8 mouse cellular contexts compared by ENCODE assay signal in genomic region chr16:20509349-20509748, GRCm38 (mm10). TPM values are rescaled to one million over a fixed set of nuclear protein-coding genes. Genes with fewer than 3 reads are reported as not detected.
DNase-seq lines count a peak whose midpoint lies in the region; TF ChIP-seq lines count a peak whose summit lies in the region.

No protein-coding gene starts in this region.

- TF ChIP-seq POLR2A in kidney, adult 2 months (IDR thresholded peaks at IDR 0.05; ENCODE audit: low read depth, low read length), result no peak

- H3K4me3 ChIP-seq in gastrocnemius, adult 2 months, result no peak overlapping the region
- no peak overlapping the region for H3K4me3 ChIP-seq in kidney, adult 2 months (ENCODE audit: insufficient read depth, low read depth, low read length)

- no peaks in the 10 kb centered on the region for H3K4me1 ChIP-seq in kidney, adult 2 months (ENCODE audit: control insufficient read depth, insufficient read depth, low read length)

- intact Hi-C loops in gastrocnemius, adult 2 months (cut with DNase I), result no loop called here

- DNase-seq in gastrocnemius, adult 2 months, result peak; percentile 51
- DNase-seq in gastrocnemius, postnatal 25 days, result no peak
- peak; percentile 62 for DNase-seq in NIH3T3 (ENCODE audit: low read depth)
- DNase-seq in embryo, embryonic 10.5 days (ENCODE audit: low spot score), result peak; percentile 64
- peak; percentile 75 for DNase-seq in kidney, adult 2 months
- peak; percentile 34 for DNase-seq in lung, postnatal 25 days (ENCODE audit: low spot score)
- peak; percentile 29 for DNase-seq in testis, postnatal 14 days (ENCODE audit: low spot score)
- DNase-seq in left cerebral cortex, adult 18-20 months (ENCODE audit: low spot score in 2 of 2), result no peak

- no peak overlapping the region for H3K27ac ChIP-seq in gastrocnemius, adult 2 months
- no peak overlapping the region for H3K27ac ChIP-seq in kidney, adult 2 months (ENCODE audit: insufficient read depth, low read depth, low read length)

- 55% methylated on average over 3 of the region's 3 CpGs for WGBS in kidney, adult 2 months

- TF ChIP-seq CTCF in gastrocnemius, adult 2 months (IDR thresholded peaks at IDR 0.05), result peak; percentile 52
- peak; percentile 78 for TF ChIP-seq CTCF in kidney, adult 2 months (conservative IDR thresholded peaks at IDR 0.05; ENCODE audit: insufficient read depth, insufficient read length, low read depth, low read length)

- peaks cover 1% of the 10 kb centered on the region; the same call in 1 of the 2 replicates for H3K36me3 ChIP-seq in kidney, adult 2 months (ENCODE audit: control insufficient read depth, insufficient read depth, low read length)

- no peaks in the 10 kb centered on the region for H3K27me3 ChIP-seq in kidney, adult 2 months (replicated peaks; ENCODE audit: control insufficient read depth, insufficient read depth, low read length)

RNA-seq across cellular contexts. Expression of gene Dvl3, which starts 7.4 kb away (rescaled TPM):
- 10 to 100 TPM; 30.7 to 31.3 TPM for total RNA-seq in gastrocnemius, adult 2 months (2021)
- total RNA-seq in gastrocnemius, postnatal 25 days (2021), result 10 to 100 TPM; 26.4 to 29.1 TPM
- 33.5 and 37.4 TPM in 2 replicates for polyA plus RNA-seq in kidney, adult 2 months (2012; rRNA removed)
- total RNA-seq in left cerebral cortex, adult 18-20 months (2021), result 10 to 100 TPM; 57.0 to 57.5 TPM

RNA-seq across cellular contexts. Expression of gene Eif2b5, which starts 10.7 kb away (rescaled TPM):
- 10 to 100 TPM; 55.7 to 62.8 TPM for total RNA-seq in gastrocnemius, adult 2 months (2021)
- total RNA-seq in gastrocnemius, postnatal 25 days (2021), result 10 to 100 TPM; 50.0 to 50.1 TPM
- polyA plus RNA-seq in kidney, adult 2 months (2012; rRNA removed), result 30.4 and 33.9 TPM in 2 replicates
- total RNA-seq in left cerebral cortex, adult 18-20 months (2021), result 10 to 100 TPM; 55.8 to 65.4 TPM

RNA-seq across cellular contexts. Expression of gene Ap2m1, which starts 25.9 kb away (rescaled TPM):
- total RNA-seq in gastrocnemius, adult 2 months (2021), result 100 to 1,000 TPM; 137 to 157 TPM
- total RNA-seq in gastrocnemius, postnatal 25 days (2021), result 100 to 1,000 TPM; 137 to 146 TPM
- polyA plus RNA-seq in kidney, adult 2 months (2012; rRNA removed), result 639 and 682 TPM in 2 replicates
- 100 to 1,000 TPM; 826 to 873 TPM for total RNA-seq in left cerebral cortex, adult 18-20 months (2021)

RNA-seq across cellular contexts. Expression of gene Abcf3, which starts 39.0 kb away (rescaled TPM):
- 10 to 100 TPM; 59.8 to 70.7 TPM for total RNA-seq in gastrocnemius, adult 2 months (2021)
- total RNA-seq in gastrocnemius, postnatal 25 days (2021), result 10 to 100 TPM; 58.0 to 61.4 TPM
- polyA plus RNA-seq in kidney, adult 2 months (2012; rRNA removed), result 39.0 and 45.1 TPM in 2 replicates
- total RNA-seq in left cerebral cortex, adult 18-20 months (2021), result 100 to 1,000 TPM; 100 to 120 TPM

Comparison
In these comparisons a context has a peak if more than half of its experiments do, and no peak if none do; other contexts are left out.
1. DNase-seq: peak in gastrocnemius, adult 2 months (single experiment), NIH3T3 (single experiment), embryo, embryonic 10.5 days (single experiment), kidney, adult 2 months (single experiment), lung, postnatal 25 days (single experiment) and testis, postnatal 14 days (single experiment); none in gastrocnemius, postnatal 25 days (single experiment) and left cerebral cortex, adult 18-20 months (0 of 2).
2. RNA of gene Ap2m1, which starts 25.9 kb away (total RNA-seq): 826 to 873 TPM in left cerebral cortex, adult 18-20 months; 137 to 157 TPM in gastrocnemius, adult 2 months and 137 to 146 TPM in gastrocnemius, postnatal 25 days; every median in the first group is over 4 times any median in the second.